Mouse (Mus musculus) midbrain, postnatal 0 days (tissue): ENCODE data around the gene Prkag2. TPM values are rescaled to one million over a fixed set of nuclear protein-coding genes. Genes with fewer than 3 reads are reported as not detected.
A peak's percentile ranks its signal among the peaks of the same experiment; 100 is the strongest.

ENCODE experiments used
- ATAC-seq: fragments of 200-750 bp; cut with Nextera tagmentation; 2 replicates; pipeline ENCODE4 v1.8.0; 2017; ENCODE audit warnings: moderate number of reproducible peaks, mild to moderate bottlenecking, moderate TSS enrichment, moderate library complexity; ENCODE audit not compliant: low FRiP score
- DNase-seq: peaks from one replicate; pipeline ENCODE4 v3.0.0-alpha.2; 2015; ENCODE audit warnings: low spot score
- H3K27ac ChIP-seq: fragments of 300-500 bp; sonication (generic); 2 replicates; pipeline ENCODE4 v1.5.1; 2014; ENCODE audit warnings: low read depth, mild to moderate bottlenecking, low read length, mixed read lengths
- H3K27me3 ChIP-seq: fragments of 300-500 bp; sonication (generic); 2 replicates; pipeline ENCODE4 v1.6.1; 2014; ENCODE audit warnings: low read length, control low read depth, mixed read lengths; ENCODE audit not compliant: insufficient read depth
- H3K36me3 ChIP-seq: fragments of 300-500 bp; sonication (generic); 2 replicates; pipeline ENCODE4 v1.6.1; 2014; ENCODE audit warnings: low read length, control low read depth, mixed read lengths; ENCODE audit not compliant: insufficient read depth
- H3K4me1 ChIP-seq: fragments of 300-500 bp; sonication (generic); 2 replicates; pipeline ENCODE4 v1.6.1; 2014; ENCODE audit warnings: mild to moderate bottlenecking, control low read depth, antibody characterized with exemption, low read length, mixed read lengths; ENCODE audit not compliant: insufficient read depth
- H3K4me2 ChIP-seq: fragments of 300-500 bp; sonication (generic); 2 replicates; pipeline ENCODE4 v1.6.1; 2014; ENCODE audit warnings: low read depth, mild to moderate bottlenecking, low read length, mixed read lengths; ENCODE audit not compliant: poor library complexity, severe bottlenecking
- H3K4me3 ChIP-seq: fragments of 300-500 bp; sonication (generic); 2 replicates; pipeline ENCODE4 v1.5.1; 2014; ENCODE audit warnings: low read depth, mild to moderate bottlenecking, low read length, moderate library complexity
- H3K9ac ChIP-seq: fragments of 300-500 bp; sonication (generic); replicated peaks from 2 replicates; pipeline ENCODE4 v1.6.1; 2014; ENCODE audit warnings: mild to moderate bottlenecking, low read length, moderate library complexity, mixed read lengths; ENCODE audit not compliant: poor library complexity, severe bottlenecking
- H3K9me3 ChIP-seq: fragments of 300-500 bp; sonication (generic); 2 replicates; pipeline ENCODE4 v1.6.1; 2016; ENCODE audit warnings: low read length, control low read depth
- CTCF ChIP-seq: IDR thresholded peaks from 2 replicates; pipeline ENCODE4 v1.5.1; 2016; ENCODE audit warnings: antibody characterized with exemption, mild to moderate bottlenecking
- WGBS: fragments of 180-500 bp; shearing (Covaris S2); extraction: QIAGEN DNeasy Blood & Tissue Kit; methylation state at CpG from one replicate; pipeline ENCODE4 v1.1.7; 2014; 5-methylcytosine and 5-hydroxymethylcytosine counted together
- polyA plus RNA-seq: library from polyadenylated mRNA; unstranded; fragments of >200 nt; fragmentation: Nextera tagmentation; extraction: Ambion mirVana; gene quantifications from 2 replicates; pipeline ENCODE4 v1.2.1, GENCODE M21; 2015
- total RNA-seq: library from RNA; depleted of rRNA; stranded (reverse); fragments of >200 nt; gene quantifications from 2 replicates; pipeline ENCODE4 v1.2.3, GENCODE M21; 2014

The Prkag2 gene
- total and polyA plus RNA-seq, 2 experiments from 2014 or later: 51.6 to 103 TPM

DNA sequence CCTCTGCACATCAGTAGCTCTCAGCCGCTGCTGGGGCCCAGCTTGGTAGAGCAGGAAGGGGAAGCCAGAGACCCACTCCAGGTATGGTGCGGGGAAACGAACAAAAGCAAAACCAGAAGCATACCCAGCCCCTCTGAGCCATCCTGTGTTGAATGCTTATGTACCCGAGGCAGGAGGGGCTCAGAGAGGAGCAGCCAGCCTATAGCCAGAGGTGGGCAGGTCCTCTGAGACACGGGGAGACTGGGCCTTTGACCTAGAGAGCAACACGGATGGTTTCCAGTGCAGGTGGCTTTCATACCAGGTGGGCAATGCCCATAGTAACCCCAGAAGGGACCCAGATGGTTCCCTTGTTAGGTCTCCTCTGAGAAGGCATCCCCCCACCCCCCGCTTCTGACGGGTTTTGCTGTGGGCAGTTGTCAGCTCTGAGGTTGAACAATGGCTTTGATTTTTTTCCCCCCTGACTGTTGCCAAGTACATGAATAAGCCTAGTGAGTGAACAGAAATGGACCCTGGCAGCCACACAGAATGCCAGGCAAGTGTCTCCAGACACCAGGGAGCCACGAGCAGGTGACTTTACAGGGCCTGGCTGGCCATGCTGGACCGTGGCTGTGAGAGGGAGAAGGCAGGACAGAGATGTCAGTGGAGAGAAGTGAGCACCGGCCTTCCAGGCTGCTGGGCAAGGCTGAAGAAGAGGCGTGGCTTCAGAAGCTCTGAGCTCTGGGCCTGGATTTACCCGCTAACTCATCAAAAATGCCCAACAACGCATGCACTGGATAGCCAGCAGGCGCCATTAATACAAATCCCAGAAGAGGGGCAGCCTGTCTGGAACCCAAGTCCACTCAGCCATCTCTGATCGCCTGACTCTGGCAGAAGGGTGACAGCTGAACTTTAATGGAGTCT is 147.3 kb downstream of the Prkag2 start:
- peak; percentile 66 for ATAC-seq
- DNase-seq: peak; percentile 76
- Histone ChIP-seq H3K4me3 (no peak overlapping the region), H3K27me3 (no peaks in the 10 kb centered on the region), H3K4me2 (no peak overlapping the region), H3K9ac (no peak overlapping the region), H3K9me3 (no peaks in the 10 kb centered on the region), H3K27ac (no peak overlapping the region), H3K36me3 (no peaks in the 10 kb centered on the region), H3K4me1 (no peaks in the 10 kb centered on the region; the same call in 1 of the 2 replicates)
- 52% methylated on average over 16 of the region's 16 CpGs for WGBS
- TF ChIP-seq CTCF: no peak

DNA sequence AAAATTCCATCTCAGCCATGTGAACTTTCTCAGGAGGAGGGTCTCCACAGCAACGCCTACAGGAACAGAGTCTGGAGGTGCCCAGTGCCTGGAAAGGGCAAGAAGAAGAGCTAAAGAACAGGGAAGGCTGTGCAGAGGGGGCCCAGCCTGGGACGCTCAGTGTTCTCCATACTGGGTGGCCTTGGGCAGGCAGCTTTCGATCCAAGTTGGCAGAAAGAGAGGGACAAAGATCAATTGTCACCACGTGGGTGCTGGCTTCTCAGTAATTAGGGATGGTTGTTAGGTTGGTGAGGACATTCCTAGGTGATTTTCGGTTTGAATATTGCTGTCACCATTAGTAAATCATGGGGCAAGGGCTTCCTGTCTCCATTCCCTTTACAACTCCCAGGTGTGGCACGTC is 148.2 kb downstream of the Prkag2 start:
- H3K9me3 ChIP-seq: no peaks in the 10 kb centered on the region
- H3K4me2 ChIP-seq: no peak overlapping the region

DNA sequence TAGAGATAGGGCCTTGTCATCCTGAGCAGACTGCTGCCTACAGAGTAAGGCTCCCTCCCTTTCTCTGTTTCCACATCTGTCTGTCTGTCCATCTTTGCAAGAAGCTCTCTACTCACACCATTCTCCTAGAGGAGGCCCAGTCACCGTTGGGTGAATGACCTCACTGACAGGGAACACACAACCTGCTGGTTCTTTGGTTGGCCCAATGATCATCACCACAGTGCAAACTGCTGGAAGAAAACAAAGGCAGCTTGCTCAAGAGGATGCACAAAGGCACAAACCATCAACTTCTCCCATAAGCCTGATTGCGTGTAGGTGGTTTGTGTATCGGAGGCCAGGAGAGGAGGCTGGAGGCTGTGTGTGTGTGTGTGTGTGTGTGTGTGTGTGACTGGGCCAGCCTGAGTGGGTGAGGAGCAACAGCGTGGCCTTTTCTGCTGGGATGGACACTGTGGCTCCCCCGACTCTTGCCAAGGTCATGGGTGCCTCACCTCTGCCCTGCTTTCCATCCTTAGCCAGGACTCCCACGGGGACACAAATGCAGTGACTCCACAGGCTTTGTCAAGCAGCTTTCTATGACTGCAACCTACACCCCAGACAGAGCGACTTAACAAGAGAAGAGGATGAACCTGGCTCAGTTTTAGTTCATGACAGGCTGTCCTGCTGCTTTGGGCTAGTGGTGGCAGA is 149.4 kb downstream of the Prkag2 start:
- Histone ChIP-seq H3K27ac (no peak overlapping the region), H3K9ac (no peak overlapping the region), H3K27me3 (no peaks in the 10 kb centered on the region), H3K36me3 (no peaks in the 10 kb centered on the region), H3K4me3 (no peak overlapping the region), H3K9me3 (no peaks in the 10 kb centered on the region), H3K4me1 (no peaks in the 10 kb centered on the region; the same call in 1 of the 2 replicates), H3K4me2 (no peak overlapping the region)
- ATAC-seq (no peak), DNase-seq (no peak)
- no peak for TF ChIP-seq CTCF
- 76% methylated on average over 7 of the region's 7 CpGs for WGBS

More for the DNA sequence above, 148.2 kb downstream of the Prkag2 start:
- WGBS: 71% methylated on average over 6 of the region's 6 CpGs
- Histone ChIP-seq H3K27ac (no peak overlapping the region), H3K27me3 (no peaks in the 10 kb centered on the region), H3K4me1 (no peaks in the 10 kb centered on the region; the same call in 1 of the 2 replicates), H3K4me3 (no peak overlapping the region), H3K9ac (no peak overlapping the region), H3K36me3 (no peaks in the 10 kb centered on the region)
- TF ChIP-seq CTCF: no peak
- ATAC-seq (no peak), DNase-seq (no peak)

DNA sequence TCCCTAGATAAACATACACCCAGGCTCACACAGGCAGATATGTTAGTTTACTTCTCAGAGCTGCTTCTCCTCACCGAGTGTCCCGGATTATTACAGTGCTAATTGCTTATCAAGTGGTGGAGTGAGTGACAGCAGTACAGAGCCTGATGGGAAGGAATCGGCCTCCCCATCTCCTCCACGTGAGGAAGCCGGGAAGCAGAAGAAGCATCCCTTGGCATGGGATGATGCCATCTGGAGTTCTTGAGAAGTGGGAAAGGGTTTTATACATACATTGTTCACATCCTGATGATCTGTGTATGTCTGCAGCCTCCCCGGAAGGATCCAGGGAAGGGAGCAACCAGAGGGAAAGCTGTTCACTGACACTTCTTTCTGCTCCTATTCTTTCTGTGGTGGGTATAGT is 150.4 kb downstream of the Prkag2 start:
- Histone ChIP-seq H3K4me1 (no peaks in the 10 kb centered on the region; the same call in 1 of the 2 replicates), H3K27me3 (no peaks in the 10 kb centered on the region), H3K36me3 (no peaks in the 10 kb centered on the region), H3K27ac (no peak overlapping the region), H3K4me2 (no peak overlapping the region), H3K4me3 (no peak overlapping the region), H3K9ac (no peak overlapping the region), H3K9me3 (no peaks in the 10 kb centered on the region)
- TF ChIP-seq CTCF: no peak
- DNase-seq (no peak), ATAC-seq (no peak)
- whole genome bisulfite sequencing: 84% methylated on average over 6 of the region's 6 CpGs

DNA sequence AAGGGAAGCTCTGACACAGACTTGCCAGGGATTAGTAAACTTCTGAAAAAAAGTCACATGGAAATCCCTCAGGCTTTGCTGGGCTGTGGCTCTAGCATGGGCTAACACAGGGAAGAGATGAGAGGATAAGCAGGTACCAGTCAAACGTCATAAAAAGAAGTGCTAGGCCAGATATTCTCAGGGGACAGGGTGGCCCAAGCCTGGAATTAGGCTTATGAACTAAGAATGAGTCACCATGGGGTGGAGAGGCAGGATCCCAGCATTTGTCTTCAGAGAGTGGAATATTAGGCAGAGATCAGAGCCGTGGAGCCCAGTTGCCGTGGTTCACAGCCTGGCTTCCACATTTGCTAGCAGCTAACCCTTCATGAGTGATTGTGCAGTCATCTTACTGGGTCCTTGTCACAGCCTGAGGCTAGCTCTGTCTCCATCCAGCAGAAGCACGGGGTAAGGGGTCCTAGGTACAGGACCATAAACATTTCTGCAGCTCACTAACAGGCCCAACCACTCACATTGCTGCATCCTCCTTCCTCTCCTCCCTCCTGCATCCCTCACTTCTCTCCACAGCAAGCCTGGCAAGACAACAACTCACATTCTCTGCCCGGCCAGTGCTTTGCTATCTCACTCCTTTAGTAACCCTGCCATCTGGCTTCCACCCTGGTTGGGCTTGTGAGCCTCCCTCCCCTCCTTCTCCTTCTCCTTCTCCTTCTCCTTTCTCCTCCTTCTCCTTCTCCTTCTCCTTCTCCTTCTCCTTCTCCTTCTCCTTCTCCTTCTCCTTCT is 162.2 kb downstream of the Prkag2 start:
- TF ChIP-seq CTCF: no peak
- Histone ChIP-seq H3K9ac (no peak overlapping the region), H3K4me1 (no peaks in the 10 kb centered on the region), H3K4me2 (no peak overlapping the region), H3K36me3 (no peaks in the 10 kb centered on the region), H3K27ac (no peak overlapping the region), H3K4me3 (no peak overlapping the region), H3K9me3 (no peaks in the 10 kb centered on the region), H3K27me3 (no peaks in the 10 kb centered on the region)
- 64% methylated on average over 5 of the region's 5 CpGs for WGBS
- DNase-seq (no peak), ATAC-seq (no peak)
